Mouse (Mus musculus) embryonic facial prominence, embryonic 12.5 days (tissue): Measurements from ENCODE around the gene Btbd9. TPM values are rescaled to one million over a fixed set of nuclear protein-coding genes. Genes with fewer than 3 reads are reported as not detected.

Source experiments
- ATAC-seq: fragments of 200-750 bp; cut with Nextera tagmentation; 2 replicates; pipeline ENCODE4 v1.8.0; 2017; ENCODE audit not compliant: insufficient number of reproducible peaks, insufficient read depth, low FRiP score, low TSS enrichment
- H3K27ac ChIP-seq: fragments of 300-500 bp; sonication (generic); 2 replicates; pipeline ENCODE4 v1.5.1; 2016; ENCODE audit warnings: mild to moderate bottlenecking
- H3K27me3 ChIP-seq: fragments of 300-500 bp; sonication (generic); 2 replicates; pipeline ENCODE4 v1.6.1; 2016; ENCODE audit warnings: mild to moderate bottlenecking, moderate library complexity
- H3K36me3 ChIP-seq: fragments of 300-500 bp; sonication (generic); 2 replicates; pipeline ENCODE4 v1.6.1; 2016; ENCODE audit warnings: mild to moderate bottlenecking
- H3K4me1 ChIP-seq: fragments of 300-500 bp; sonication (generic); 2 replicates; pipeline ENCODE4 v1.6.1; 2016
- H3K4me2 ChIP-seq: fragments of 300-500 bp; sonication (generic); replicated peaks from 2 replicates; pipeline ENCODE4 v1.6.1; 2016; ENCODE audit warnings: mild to moderate bottlenecking, moderate library complexity
- H3K4me3 ChIP-seq: fragments of 300-500 bp; sonication (generic); 2 replicates; pipeline ENCODE4 v1.5.1; 2016; ENCODE audit warnings: mild to moderate bottlenecking
- H3K9ac ChIP-seq: fragments of 300-500 bp; sonication (generic); 2 replicates; pipeline ENCODE4 v1.6.1; 2016; ENCODE audit warnings: mild to moderate bottlenecking, moderate library complexity
- H3K9me3 ChIP-seq: fragments of 300-500 bp; sonication (generic); 2 replicates; pipeline ENCODE4 v1.6.1; 2016; ENCODE audit warnings: mild to moderate bottlenecking, moderate library complexity
- WGBS: fragments of 180-500 bp; shearing (Covaris S2); methylation state at CpG from one replicate; pipeline ENCODE4 v1.1.7; 2016; 5-methylcytosine and 5-hydroxymethylcytosine counted together
- polyA plus RNA-seq: library from polyadenylated mRNA; unstranded; fragments of >200 nt; fragmentation: Nextera tagmentation; extraction: Ambion mirVana; gene quantifications from 2 replicates; pipeline ENCODE4 v1.2.1, GENCODE M21; 2016

Btbd9 gene
- polyA plus RNA-seq, 1 experiment from 2014 or later = 71.6 TPM

DNA sequence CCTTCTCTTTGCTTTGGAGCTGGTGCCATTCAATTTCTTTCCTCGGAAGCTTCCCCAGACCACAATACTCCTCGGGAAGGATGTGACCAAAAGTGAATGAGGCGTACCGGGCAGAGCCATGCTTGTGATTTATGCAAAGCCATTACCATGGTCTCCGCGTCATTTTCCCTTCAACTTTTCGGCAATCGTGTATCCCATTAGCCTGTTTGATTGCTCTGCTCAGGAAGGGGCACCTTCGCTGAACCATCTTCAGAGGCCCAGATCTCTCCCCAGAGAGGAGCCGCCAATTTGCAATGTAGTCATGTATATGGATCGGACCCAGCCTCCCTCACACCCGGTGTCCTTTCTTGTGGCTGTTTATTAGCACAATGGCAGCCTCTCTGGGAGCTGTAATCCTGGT, 353.5 kb downstream of the Btbd9 start:
- ATAC-seq = no peak
- no peaks in the 10 kb centered on the region for H3K9me3 ChIP-seq
- H3K4me3 ChIP-seq = no peak overlapping the region
- no peak overlapping the region for H3K4me2 ChIP-seq
- H3K36me3 ChIP-seq = peaks cover 13% of the 10 kb centered on the region
- no peak overlapping the region for H3K9ac ChIP-seq
- H3K4me1 ChIP-seq = peaks cover 19% of the 10 kb centered on the region
- H3K27ac ChIP-seq = no peak overlapping the region
- 78% methylated on average over 12 of the region's 12 CpGs for WGBS
- no peaks in the 10 kb centered on the region for H3K27me3 ChIP-seq

GRCm38 (mm10) chr17:30222361-30222760, 353.9 kb downstream of the Btbd9 start:
- WGBS = 84% methylated on average over 11 of the region's 11 CpGs
- peaks cover 19% of the 10 kb centered on the region for H3K4me1 ChIP-seq
- no peaks in the 10 kb centered on the region for H3K27me3 ChIP-seq
- ATAC-seq = no peak
- peaks cover 15% of the 10 kb centered on the region for H3K36me3 ChIP-seq
- H3K27ac ChIP-seq = no peak overlapping the region
- no peak overlapping the region for H3K9ac ChIP-seq
- H3K4me2 ChIP-seq = no peak overlapping the region
- H3K4me3 ChIP-seq = no peak overlapping the region
- H3K9me3 ChIP-seq = no peaks in the 10 kb centered on the region

GRCm38 (mm10) chr17:30221677-30222076, 354.6 kb downstream of the Btbd9 start:
- H3K9me3 ChIP-seq = no peaks in the 10 kb centered on the region
- H3K4me2 ChIP-seq = no peak overlapping the region
- no peak overlapping the region for H3K4me3 ChIP-seq
- 82% methylated on average over 14 of the region's 14 CpGs for WGBS
- peaks cover 15% of the 10 kb centered on the region for H3K36me3 ChIP-seq
- ATAC-seq = no peak
- no peaks in the 10 kb centered on the region for H3K27me3 ChIP-seq
- H3K27ac ChIP-seq = no peak overlapping the region
- peaks cover 19% of the 10 kb centered on the region for H3K4me1 ChIP-seq
- H3K9ac ChIP-seq = no peak overlapping the region

- no peak overlapping the region for H3K4me2 ChIP-seq
- no peaks in the 10 kb centered on the region for H3K9me3 ChIP-seq
- no peak for ATAC-seq
- 63% methylated on average over 4 of the region's 4 CpGs for WGBS
- H3K9ac ChIP-seq = no peak overlapping the region
- no peaks in the 10 kb centered on the region for H3K27me3 ChIP-seq
- no peaks in the 10 kb centered on the region for H3K4me1 ChIP-seq
- H3K4me3 ChIP-seq = no peak overlapping the region
- no peak overlapping the region for H3K27ac ChIP-seq
- H3K36me3 ChIP-seq = peaks cover 33% of the 10 kb centered on the region
Observed at GRCm38 (mm10) chr17:30215741-30216140, 360.5 kb downstream of the Btbd9 start.

- Histone ChIP-seq H3K27me3 (no peaks in the 10 kb centered on the region), H3K4me3 (no peak overlapping the region), H3K4me1 (no peaks in the 10 kb centered on the region), H3K4me2 (no peak overlapping the region), H3K9ac (no peak overlapping the region), H3K27ac (no peak overlapping the region), H3K9me3 (no peaks in the 10 kb centered on the region), H3K36me3 (peaks cover 36% of the 10 kb centered on the region)
- no peak for ATAC-seq
- WGBS = 85% methylated on average over 6 of the region's 6 CpGs
Observed at GRCm38 (mm10) chr17:30214393-30214792, 361.9 kb downstream of the Btbd9 start.

DNA sequence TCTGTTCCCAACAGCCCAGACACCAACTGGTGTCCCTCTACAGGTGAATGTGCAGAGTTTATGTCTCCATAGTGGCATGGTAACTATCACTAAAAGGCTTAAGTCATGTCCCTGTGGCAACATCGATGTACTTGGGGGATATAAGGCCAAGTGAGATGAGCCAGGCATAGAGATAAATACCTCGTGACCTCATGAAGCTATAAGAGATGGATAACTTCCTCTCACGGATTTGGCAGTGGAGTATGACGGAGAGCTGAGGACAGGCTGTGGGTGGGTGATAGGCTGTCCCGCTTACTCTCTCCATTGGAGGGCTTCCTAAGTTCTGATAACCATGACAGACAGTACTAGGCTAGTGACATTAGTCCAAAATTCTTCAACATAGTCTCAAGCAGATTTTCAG, 362.9 kb downstream of the Btbd9 start:
- Histone ChIP-seq H3K27me3 (no peaks in the 10 kb centered on the region), H3K9me3 (no peaks in the 10 kb centered on the region), H3K36me3 (peaks cover 42% of the 10 kb centered on the region), H3K4me1 (no peaks in the 10 kb centered on the region), H3K9ac (no peak overlapping the region), H3K4me3 (no peak overlapping the region), H3K27ac (no peak overlapping the region), H3K4me2 (no peak overlapping the region)
- no peak for ATAC-seq
- 91% methylated on average over 5 of the region's 5 CpGs for whole genome bisulfite sequencing

DNA sequence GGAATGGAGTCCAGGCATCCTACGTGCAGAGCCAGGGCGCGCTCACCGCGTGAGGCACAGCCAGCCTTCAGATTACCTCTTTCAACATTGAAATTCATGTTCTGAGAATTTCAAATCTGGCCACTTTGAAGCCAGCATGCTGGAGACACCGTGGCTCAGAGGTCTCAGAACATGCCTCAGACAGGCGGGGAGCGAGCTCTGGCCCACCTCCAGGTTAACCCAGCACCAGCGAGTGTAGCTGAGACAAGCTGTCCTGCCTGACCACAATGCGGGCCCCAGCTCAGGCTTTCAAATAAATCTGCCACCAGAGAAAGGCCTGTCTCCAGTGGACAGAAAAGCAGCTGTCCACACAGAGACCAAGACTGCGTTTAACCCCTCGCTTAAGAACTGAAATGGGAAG, 363.6 kb downstream of the Btbd9 start:
- H3K4me3 ChIP-seq = no peak overlapping the region
- WGBS = 88% methylated on average over 12 of the region's 12 CpGs
- H3K36me3 ChIP-seq = peaks cover 47% of the 10 kb centered on the region
- no peak overlapping the region for H3K4me2 ChIP-seq
- H3K4me1 ChIP-seq = 0 out of 2 replicates have a peak, but pooled peaks cover 3% of the 10 kb centered on the region
- no peaks in the 10 kb centered on the region for H3K27me3 ChIP-seq
- H3K9ac ChIP-seq = no peak overlapping the region
- no peak overlapping the region for H3K27ac ChIP-seq
- no peak for ATAC-seq
- H3K9me3 ChIP-seq = no peaks in the 10 kb centered on the region

DNA sequence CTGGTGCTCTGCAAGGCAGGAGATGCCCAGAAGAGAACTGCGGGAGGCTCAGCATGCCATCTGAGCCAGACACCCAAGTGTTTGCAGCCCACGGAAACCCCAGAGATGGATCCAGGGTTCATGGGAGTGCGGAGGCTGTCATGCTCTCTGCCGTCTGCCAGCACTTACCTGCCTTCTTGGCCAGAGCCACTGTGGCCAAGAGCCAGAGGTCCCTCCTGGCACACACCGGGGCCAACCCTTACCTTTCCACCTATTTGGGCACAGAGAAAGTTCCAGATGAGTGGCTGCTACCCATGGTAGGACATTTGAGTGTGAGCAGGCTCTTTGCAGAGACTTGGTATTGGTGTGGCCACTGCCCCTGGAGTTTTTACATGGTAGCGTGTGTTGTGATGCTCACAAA, 365.4 kb downstream of the Btbd9 start:
- WGBS = 96% methylated on average over 6 of the region's 6 CpGs
- Histone ChIP-seq H3K4me2 (no peak overlapping the region), H3K27me3 (no peaks in the 10 kb centered on the region), H3K36me3 (peaks cover 47% of the 10 kb centered on the region), H3K9me3 (no peaks in the 10 kb centered on the region), H3K4me1 (peaks cover 16% of the 10 kb centered on the region), H3K9ac (no peak overlapping the region), H3K27ac (0 out of 2 replicates have a peak overlapping the region, but pooled peaks have one; percentile 11), H3K4me3 (no peak overlapping the region)
- ATAC-seq = no peak

- H3K27ac ChIP-seq = 0 out of 2 replicates have a peak overlapping the region, but pooled peaks have one; percentile 11
- H3K9me3 ChIP-seq = no peaks in the 10 kb centered on the region
- 94% methylated on average over 8 of the region's 8 CpGs for WGBS
- ATAC-seq = no peak
- H3K4me3 ChIP-seq = no peak overlapping the region
- no peaks in the 10 kb centered on the region for H3K27me3 ChIP-seq
- H3K4me1 ChIP-seq = peaks cover 17% of the 10 kb centered on the region
- no peak overlapping the region for H3K9ac ChIP-seq
- peaks cover 47% of the 10 kb centered on the region for H3K36me3 ChIP-seq
- H3K4me2 ChIP-seq = no peak overlapping the region
Observed at GRCm38 (mm10) chr17:30210262-30210661, 366.0 kb downstream of the Btbd9 start.

- H3K4me3 ChIP-seq = no peak overlapping the region
- H3K9ac ChIP-seq = no peak overlapping the region
- H3K4me2 ChIP-seq = no peak overlapping the region
- H3K9me3 ChIP-seq = no peaks in the 10 kb centered on the region
- peaks cover 25% of the 10 kb centered on the region for H3K36me3 ChIP-seq
- 92% methylated on average over 17 of the region's 17 CpGs for WGBS
- peaks cover 27% of the 10 kb centered on the region for H3K4me1 ChIP-seq
- no peak for ATAC-seq
- H3K27ac ChIP-seq = no peak overlapping the region
- H3K27me3 ChIP-seq = no peaks in the 10 kb centered on the region
Observed at GRCm38 (mm10) chr17:30205062-30205825, 371.0 kb downstream of the Btbd9 start.

DNA sequence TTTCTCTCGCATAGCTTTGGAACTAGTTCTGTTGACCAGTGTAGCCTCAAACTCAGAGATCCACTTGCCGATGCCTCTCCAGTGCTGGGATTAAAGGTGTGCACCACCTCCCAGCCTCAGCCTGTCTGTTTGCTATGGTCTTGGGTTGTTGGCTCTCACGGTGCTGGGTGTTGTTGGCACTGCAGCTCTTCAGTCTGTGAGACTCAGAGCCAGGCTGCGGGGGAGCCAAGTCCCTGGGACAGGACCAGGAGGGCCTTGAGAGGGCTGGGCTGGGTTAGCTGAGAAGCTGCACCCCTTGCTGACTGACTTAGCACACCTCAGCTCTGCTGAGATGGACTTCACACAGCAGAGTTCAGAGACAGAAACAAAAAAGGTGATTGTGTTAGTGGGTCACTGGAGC, 376.0 kb downstream of the Btbd9 start:
- H3K4me2 ChIP-seq = no peak overlapping the region
- no peaks in the 10 kb centered on the region for H3K27me3 ChIP-seq
- no peak for ATAC-seq
- no peaks in the 10 kb centered on the region for H3K9me3 ChIP-seq
- H3K4me1 ChIP-seq = peaks cover 50% of the 10 kb centered on the region
- no peak overlapping the region for H3K27ac ChIP-seq
- H3K36me3 ChIP-seq = no peaks in the 10 kb centered on the region
- WGBS = 87% methylated on average over 4 of the region's 4 CpGs
- no peak overlapping the region for H3K9ac ChIP-seq
- no peak overlapping the region for H3K4me3 ChIP-seq

DNA sequence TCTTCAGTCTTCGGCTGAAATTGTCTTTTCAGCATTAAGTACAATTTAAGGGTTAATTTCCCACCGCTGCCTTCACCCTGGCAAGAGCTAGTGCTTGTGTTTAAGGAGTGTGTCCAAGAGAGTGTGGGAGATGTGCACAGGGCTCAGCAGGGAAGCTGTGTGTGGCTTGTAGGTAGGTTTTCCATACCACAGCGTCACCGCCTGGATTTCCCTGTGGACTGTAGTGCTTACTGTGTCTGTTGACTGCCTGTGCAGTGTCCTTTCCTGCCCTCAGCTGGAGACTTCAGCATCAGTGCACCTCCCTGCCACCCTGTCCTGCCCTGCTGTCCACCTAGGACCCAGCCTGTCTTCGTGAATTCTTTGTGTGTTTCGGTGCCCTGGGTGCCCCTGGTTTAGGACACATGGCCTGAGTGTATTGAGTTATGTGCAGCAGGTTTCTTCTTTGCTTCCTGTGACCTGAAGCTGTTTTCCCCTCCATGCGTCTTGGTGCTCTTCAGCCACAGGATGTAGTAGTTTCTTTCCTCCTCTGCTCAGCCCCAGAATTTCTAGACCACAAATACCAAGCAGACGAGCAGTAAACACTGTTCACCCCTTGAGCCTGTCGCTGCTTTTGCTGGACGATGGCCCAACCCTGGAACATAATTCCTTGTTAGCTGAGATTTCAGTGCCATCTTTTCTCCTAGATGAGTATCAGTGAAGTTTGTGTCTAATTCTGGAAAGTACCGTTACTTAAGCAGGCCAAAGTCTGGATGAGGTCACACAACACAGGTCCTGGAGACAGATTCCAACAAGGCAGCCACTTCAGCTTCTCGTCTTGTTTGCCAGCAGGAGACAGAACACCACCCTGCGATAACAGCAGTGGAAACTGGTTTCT, 376.7 kb downstream of the Btbd9 start:
- Histone ChIP-seq H3K9me3 (no peaks in the 10 kb centered on the region), H3K4me3 (no peak overlapping the region), H3K9ac (no peak overlapping the region), H3K4me2 (no peak overlapping the region), H3K36me3 (no peaks in the 10 kb centered on the region), H3K27me3 (no peaks in the 10 kb centered on the region), H3K27ac (no peak overlapping the region; the same call in 1 of the 2 replicates), H3K4me1 (peaks cover 50% of the 10 kb centered on the region)
- WGBS = 78% methylated on average over 13 of the region's 13 CpGs
- ATAC-seq = no peak
